Mouse (Mus musculus) brain, embryonic 14.5 days (tissue): ENCODE results near the gene Evi2a.

Experiments used
- CTCF ChIP-seq: fragments of 200-500 bp; IDR thresholded peaks from 2 replicates; pipeline ENCODE4 v1.5.1; 2012; ENCODE audit warnings: inconsistent platforms, mild to moderate bottlenecking, moderate library complexity, borderline replicate concordance; ENCODE audit not compliant: insufficient read depth, insufficient read length; ENCODE audit errors: extremely low read depth
- POLR2A ChIP-seq: fragments of 200-500 bp; IDR thresholded peaks from 2 replicates; pipeline ENCODE4 v1.6.1; 2012; ENCODE audit warnings: mild to moderate bottlenecking, inconsistent platforms, borderline replicate concordance; ENCODE audit not compliant: poor library complexity, insufficient read depth, insufficient read length, severe bottlenecking; ENCODE audit errors: extremely low read depth

GRCm38 (mm10) chr11:79504506-79504905, 25.9 kb downstream of the Evi2a start:
- TF ChIP-seq CTCF (no peak), POLR2A (no peak)
